Mouse (Mus musculus) fat pad, adult 2 months (tissue): ENCODE data around the gene Fbxo42.

Experiments
- DNase-seq: peaks from one replicate; pipeline ENCODE4 v3.0.0-alpha.2; 2011; ENCODE audit warnings: low read depth, low spot score; ENCODE audit errors: extremely low read depth

Fbxo42 gene

DNA sequence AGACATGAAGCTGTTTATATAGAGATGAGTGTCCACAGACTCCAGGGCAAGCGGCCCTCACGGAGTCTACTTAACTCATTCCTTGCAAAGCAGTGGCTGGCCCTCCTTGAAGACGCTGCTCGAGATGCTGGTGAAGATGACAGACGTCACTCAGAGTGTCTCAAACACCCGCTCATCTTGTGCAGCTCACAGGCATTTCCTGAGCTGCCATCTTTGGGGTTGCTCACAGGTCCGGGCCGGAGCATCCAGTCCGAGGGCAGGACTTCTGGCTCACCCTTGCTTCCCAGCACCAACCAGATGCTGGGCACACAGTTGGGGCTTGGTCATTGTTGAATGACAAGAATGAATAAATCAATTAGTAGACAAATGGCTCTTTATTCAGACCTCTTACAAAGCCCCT lies 65.2 kb downstream of the Fbxo42 start:
- DNase-seq = no peak

- DNase-seq = no peak
These were observed 65.6 kb downstream of the Fbxo42 start for GRCm38 (mm10) chr4:141213342-141213741.

- DNase-seq = no peak
These were observed 66.1 kb downstream of the Fbxo42 start, which contains the start of gene Rsg1 for GRCm38 (mm10) chr4:141213770-141214336. TSS of gene Rsg1 (plus strand) at chr4:141213956.

GRCm38 (mm10) chr4:141214337-141214851 lies 66.7 kb downstream of the Fbxo42 start:
- DNase-seq = no peak

GRCm38 (mm10) chr4:141219583-141220213 lies 72.0 kb downstream of the Fbxo42 start:
- DNase-seq = no peak

- DNase-seq = no peak
These were observed 74.1 kb downstream of the Fbxo42 start for GRCm38 (mm10) chr4:141221848-141222247.

GRCm38 (mm10) chr4:141222752-141223151 lies 75.0 kb downstream of the Fbxo42 start:
- no peak for DNase-seq

DNA sequence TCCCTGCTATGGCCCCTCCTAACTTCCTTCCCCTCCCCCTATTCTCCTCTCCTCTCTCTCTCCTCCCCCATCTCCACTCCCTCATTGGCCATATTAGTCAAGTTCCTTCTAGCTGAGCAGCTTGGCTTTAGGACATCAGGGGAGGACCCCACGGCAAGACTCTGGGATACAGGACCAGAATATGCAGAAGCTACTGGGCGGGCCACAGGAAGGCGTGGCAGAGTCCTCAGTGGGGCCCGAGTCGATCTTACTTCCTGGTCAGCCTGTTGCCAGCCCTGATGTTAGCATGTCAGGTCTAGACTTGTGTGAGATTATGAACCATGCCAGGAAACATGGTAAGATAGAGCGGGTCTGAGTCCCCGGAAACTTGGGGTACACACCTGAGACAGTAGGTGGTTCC lies 81.0 kb downstream of the Fbxo42 start:
- DNase-seq = no peak

GRCm38 (mm10) chr4:141233196-141233595 lies 85.5 kb downstream of the Fbxo42 start:
- no peak for DNase-seq

- DNase-seq = no peak
These were observed 87.9 kb downstream of the Fbxo42 start for GRCm38 (mm10) chr4:141235537-141236111.

- DNase-seq = no peak
These were observed 89.1 kb downstream of the Fbxo42 start for GRCm38 (mm10) chr4:141236856-141237255.

DNA sequence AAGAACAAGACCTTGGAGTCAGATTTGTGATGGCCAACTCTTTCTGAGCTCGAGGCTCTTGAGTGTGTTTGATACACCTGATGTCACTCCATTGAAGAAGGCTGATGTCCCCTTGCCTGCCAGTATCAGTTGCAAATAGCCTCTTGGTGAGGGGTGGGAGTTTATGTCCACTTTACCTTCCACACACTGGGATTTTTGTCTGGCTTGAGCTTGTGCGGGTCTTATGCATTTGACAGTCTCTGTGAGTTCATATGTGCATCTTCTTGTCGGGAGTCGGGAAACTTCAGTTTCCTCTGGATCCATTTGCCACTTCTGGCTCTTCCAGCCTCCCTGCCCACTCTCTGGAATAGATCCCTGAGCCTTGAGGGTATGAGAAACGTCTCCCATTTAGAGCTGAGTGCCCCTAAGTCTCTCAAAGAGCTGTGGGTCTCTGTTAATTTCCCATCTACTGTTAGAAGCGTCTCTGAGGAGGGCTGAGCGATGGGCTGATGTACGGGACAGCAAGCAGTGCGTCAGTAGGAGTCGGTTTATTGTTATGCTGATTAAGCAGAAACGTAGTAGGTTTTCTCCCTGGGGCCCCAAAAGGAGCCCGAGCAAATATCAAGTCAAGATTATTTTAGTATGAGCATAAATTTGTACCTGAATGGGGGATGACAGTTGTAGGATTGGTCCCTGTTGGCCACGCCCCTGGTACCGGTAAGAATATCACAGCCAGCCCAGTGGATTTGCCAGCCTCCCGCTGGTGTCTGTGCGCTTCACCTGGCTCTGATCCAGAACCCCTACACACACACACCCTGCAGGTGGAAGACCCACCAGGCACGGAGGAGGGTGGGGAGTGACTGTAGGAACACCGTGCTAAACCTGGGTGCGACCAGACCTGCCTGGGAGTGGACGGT lies 91.0 kb downstream of the Fbxo42 start:
- no peak for DNase-seq

DNA sequence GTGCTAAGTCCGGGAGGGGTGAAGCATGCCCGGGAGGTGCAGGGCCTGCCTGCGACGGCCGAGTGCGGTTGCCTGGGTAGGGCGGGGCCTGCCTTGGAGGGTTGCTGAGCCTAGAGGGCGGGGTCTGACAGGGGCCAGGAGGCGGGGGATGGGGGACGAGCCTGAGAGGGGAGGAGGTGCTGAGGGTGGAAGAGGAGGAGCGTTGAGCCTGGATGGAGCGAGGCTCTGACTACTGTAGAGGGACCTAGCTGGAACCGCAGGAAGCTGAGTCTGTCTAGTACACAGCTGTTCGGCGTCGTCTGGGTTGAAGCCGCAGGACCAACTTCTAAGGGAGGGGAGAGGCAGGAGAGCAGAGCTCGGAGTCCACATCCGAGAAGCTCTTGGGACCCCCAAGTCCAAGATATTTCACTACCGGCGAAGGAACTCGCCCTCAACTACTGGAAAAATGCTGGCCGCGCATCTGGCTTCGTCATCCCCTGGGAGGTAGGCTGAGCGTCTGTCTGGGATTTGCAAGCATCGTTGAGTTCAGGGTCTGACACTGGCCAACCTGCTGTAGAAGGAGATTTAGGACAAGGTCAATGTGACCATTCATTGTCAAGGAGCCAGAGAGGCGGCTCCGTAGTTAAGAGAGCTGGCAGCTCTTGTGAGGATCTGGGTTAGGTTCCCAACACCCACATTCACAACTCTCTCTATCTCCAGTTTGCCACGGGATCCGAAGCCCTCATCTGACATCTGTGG lies 91.8 kb downstream of the Fbxo42 start, which contains the start of gene Arhgef19:
Gene Arhgef19 (plus strand): TSS at position 112 of the 738 bp plus-strand sequence.
- peak; percentile 50 for DNase-seq

GRCm38 (mm10) chr4:141240617-141241016 lies 92.9 kb downstream of the Fbxo42 start:
- DNase-seq = peak; percentile 74

DNA sequence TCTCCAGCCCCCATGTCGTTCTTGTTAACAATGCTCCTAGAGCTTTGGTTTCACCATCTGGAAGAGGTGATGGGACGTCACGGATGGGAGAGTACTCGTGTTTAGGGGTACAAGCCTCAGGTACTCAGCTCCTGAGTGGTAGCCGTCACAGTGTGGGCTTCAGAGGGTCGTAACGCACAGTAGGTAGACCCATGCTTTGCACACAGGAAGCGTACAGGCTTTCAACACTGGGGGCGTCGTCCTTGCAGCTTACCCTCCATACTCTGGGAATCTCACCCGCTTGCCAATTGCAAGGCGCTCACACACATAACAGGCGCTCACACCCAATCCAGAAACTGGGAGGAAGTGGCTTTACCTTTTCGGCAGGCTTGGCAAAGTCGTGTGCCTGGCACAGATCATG lies 94.1 kb downstream of the Fbxo42 start:
- no peak for DNase-seq

- DNase-seq = peak; percentile 55
These were observed 95.0 kb downstream of the Fbxo42 start for GRCm38 (mm10) chr4:141242651-141243241.

DNA sequence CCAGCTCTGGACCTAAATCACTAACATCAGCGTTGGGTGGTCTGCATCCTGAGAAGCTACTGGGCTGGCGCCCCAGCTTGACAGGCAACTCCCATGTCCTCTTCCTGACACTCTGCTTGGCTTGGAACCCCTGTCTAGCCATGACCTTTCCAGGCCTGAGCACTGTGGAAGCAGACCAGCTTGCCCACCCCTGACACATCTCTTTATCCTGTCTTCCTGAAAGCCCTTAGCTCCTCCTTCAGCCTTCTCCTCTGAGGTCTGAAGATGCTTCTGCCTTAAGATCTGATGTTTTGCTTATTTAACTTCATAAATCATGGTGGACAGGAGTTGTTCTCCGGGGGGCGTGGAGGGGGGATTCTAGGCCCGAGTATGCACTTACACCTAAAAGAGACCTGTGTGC lies 95.9 kb downstream of the Fbxo42 start:
- no peak for DNase-seq

GRCm38 (mm10) chr4:141244401-141244800 lies 96.7 kb downstream of the Fbxo42 start:
- DNase-seq = no peak

- no peak for DNase-seq
These were observed 97.3 kb downstream of the Fbxo42 start for GRCm38 (mm10) chr4:141244931-141245425.
